Mouse (Mus musculus) adrenal gland (tissue): ENCODE measurements around the gene Ddb1.

Experiments used
- intact Hi-C: fragments of 180-260 bp; cut with DNase I; formaldehyde crosslinking; loops from one replicate; pipeline ENCODE4 v1.15.1; 2025

The Ddb1 gene

GRCm38 (mm10) chr19:10589127-10589857 is 15.8 kb upstream of the Ddb1 start:
- intact Hi-C loops, result no loop called here

- intact Hi-C loops, result no loop called here
Observed at GRCm38 (mm10) chr19:10590301-10590700, 14.8 kb upstream of the Ddb1 start.

- intact Hi-C loops, result no loop called here
Observed at GRCm38 (mm10) chr19:10591659-10592377, 13.3 kb upstream of the Ddb1 start.

- intact Hi-C loops, result no loop called here
Observed at GRCm38 (mm10) chr19:10598188-10598587, 6.9 kb upstream of the Ddb1 start.

GRCm38 (mm10) chr19:10599648-10600047 is 5.5 kb upstream of the Ddb1 start:
- intact Hi-C loops, result no loop called here

- intact Hi-C loops, result no loop called here
Observed at GRCm38 (mm10) chr19:10602247-10602769, 2.8 kb upstream of the Ddb1 start.

GRCm38 (mm10) chr19:10602787-10603186 is 2.3 kb upstream of the Ddb1 start:
- intact Hi-C loops, result no loop called here

GRCm38 (mm10) chr19:10603660-10604523 is 1.2 kb upstream of the Ddb1 start:
- intact Hi-C loops, result loop anchor here (2.0 kb wide), 1 partner anchor 43 kb away; no protein-coding TSS in a partner anchor

GRCm38 (mm10) chr19:10604534-10604933 is 593 bp upstream of the Ddb1 start:
- intact Hi-C loops, result loop anchor here (2.0 kb wide), 1 partner anchor 44 kb away; no protein-coding TSS in a partner anchor

- intact Hi-C loops, result loop anchor here (2.0 kb wide), 1 partner anchor 45 kb away; no protein-coding TSS in a partner anchor
Observed at GRCm38 (mm10) chr19:10605901-10606622, 935 bp downstream of the Ddb1 start.

- intact Hi-C loops, result no loop called here
Observed at GRCm38 (mm10) chr19:10608573-10609240, 3.6 kb downstream of the Ddb1 start.

- intact Hi-C loops, result no loop called here
Observed at GRCm38 (mm10) chr19:10634106-10634871, 29.2 kb downstream of the Ddb1 start, which contains the start of gene Vwce. TSS of gene Vwce (plus strand) at chr19:10634213.

- intact Hi-C loops, result no loop called here
Observed at GRCm38 (mm10) chr19:10634872-10635318, 29.8 kb downstream of the Ddb1 start.

GRCm38 (mm10) chr19:10637840-10638239 is 32.7 kb downstream of the Ddb1 start:
- intact Hi-C loops, result no loop called here

GRCm38 (mm10) chr19:10640080-10640479 is 35.0 kb downstream of the Ddb1 start:
- intact Hi-C loops, result no loop called here

GRCm38 (mm10) chr19:10640589-10641378 is 35.7 kb downstream of the Ddb1 start:
- intact Hi-C loops, result no loop called here

- intact Hi-C loops, result no loop called here
Observed at GRCm38 (mm10) chr19:10645616-10646015, 40.5 kb downstream of the Ddb1 start.

- intact Hi-C loops, result no loop called here
Observed at GRCm38 (mm10) chr19:10648156-10648555, 43.0 kb downstream of the Ddb1 start.
